Mouse (Mus musculus) CH12F3 (cell line): ENCODE measurements at regions not wholly inside any gene's neighbourhood (a gene's known extent, or its start where the extent isn't known, plus 50 kb on each side); places are given as distances from the start of the nearest gene placed in this dataset.

ENCODE experiments used
- in situ Hi-C: fragments of 300-500 bp; cut with MboI; formaldehyde crosslinking; loops from 2 replicates; pipeline ENCODE4 v1.14.3; 2020; ENCODE audit warnings: low sequenced_read_pairs

DNA sequence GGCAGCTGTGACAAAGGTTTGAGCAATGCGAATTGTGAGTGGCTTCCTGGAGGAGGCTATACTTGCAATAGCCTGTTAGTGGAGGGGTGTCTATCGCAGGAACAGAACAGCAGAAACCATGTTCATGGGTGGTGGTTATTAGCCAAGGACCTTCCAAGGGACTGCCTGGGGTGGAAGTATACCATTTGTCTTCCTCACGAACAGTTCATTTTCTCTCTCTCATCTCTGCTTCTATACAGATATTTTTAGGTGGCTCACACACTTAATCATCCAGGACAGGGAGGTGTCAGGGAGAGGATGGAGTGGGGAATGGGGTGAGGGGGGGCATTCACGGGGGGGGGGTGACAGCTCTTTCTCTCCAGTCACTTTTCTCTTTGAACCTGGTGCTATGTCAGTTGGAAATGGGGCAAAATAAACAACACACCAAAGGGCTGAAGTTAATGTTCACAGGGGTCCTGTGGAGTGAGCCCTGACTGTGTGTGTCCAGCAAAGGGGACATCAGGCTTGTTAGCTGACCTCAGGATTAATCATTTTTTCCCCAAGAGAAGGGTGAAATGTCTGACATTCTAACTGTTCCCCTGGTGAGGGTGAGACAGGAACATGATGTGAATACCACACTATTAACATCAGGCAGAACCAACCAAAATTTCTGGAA is 91.5 kb upstream of the Plxnc1 start:
- in situ Hi-C loops: no loop called here

DNA sequence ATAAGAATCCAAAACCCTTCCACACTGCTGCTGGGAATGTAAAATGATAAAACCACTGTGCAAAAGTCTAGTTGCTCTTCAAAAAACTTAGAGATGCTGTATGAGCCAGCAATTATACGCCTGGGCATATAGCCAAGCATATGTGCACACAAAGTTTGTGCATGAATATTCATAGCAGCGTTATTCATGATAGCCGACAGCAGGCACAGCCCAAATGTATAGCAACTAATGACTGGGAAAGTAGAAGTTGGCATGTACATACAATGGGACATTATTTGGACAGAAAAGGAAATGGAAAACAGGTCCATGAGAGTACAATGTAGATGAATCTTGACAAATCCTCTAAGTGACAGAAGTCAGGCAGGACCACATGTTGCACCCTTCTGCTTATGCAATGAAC is 90.7 kb upstream of the Plxnc1 start:
- in situ Hi-C loops: no loop called here

DNA sequence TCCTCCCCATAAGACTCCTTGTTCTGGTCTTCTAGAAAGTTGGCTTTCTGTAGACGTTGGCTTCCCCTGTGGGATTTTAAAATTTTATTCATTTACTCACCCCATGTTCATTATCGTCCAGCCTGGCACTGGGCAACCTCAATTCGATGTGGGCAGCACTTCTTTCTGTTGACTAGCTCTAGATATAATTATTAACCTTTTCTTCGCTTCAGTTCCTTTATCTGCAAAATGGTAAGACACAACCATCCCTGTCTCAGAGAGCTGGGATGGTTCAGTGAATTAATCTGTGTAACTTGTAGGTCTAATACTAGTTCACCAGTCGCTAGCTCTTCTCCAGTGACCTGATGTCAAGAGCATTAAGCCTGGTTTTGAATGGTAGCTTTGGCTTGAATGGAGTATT is 89.9 kb upstream of the Plxnc1 start:
- in situ Hi-C loops: no loop called here

DNA sequence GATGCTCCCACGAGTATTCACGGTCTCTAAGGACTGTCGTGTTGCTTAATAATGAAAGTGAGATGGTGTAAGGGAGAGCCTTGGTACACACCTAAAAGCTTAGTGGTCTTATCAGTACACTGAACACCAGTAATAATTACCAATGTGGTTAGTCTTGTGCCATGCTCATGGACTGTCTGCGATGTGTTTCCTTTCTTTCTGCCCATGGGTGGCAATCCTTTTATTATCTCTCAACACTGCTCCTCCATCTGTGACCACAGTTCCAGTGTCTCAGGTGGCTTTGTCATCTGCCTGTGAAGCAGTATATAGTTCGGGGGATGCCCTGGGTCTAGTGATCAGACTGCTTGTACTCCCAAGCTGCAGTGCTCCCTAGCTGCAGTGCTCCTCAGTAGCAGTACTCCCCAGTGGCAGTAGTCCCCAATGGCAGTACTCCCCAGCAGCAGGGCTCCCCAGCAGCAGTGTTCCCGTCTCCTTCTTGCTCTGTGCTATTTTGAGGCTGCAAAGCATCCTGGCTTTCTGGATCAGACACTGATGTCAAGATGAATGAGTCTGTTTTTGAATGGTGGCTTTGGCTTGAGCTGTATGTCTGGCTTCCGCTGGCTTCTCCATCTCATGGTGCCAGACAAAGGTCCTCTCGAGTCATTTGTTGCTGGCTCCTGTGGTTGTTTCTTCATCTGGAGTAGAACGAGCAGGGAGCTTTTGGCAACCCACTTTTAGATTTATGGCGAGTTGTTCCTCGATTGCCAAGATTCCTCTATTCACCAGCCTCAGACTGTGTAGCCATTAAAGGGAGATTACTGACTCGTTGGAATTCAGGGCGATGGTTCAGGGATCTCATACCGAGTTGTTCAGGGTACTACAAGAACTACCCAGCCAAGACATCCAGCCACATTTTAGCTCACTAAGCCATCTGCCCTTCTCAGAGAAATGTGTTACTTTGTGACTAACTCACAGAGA is 88.4 kb upstream of the Plxnc1 start:
- in situ Hi-C loops: no loop called here

DNA sequence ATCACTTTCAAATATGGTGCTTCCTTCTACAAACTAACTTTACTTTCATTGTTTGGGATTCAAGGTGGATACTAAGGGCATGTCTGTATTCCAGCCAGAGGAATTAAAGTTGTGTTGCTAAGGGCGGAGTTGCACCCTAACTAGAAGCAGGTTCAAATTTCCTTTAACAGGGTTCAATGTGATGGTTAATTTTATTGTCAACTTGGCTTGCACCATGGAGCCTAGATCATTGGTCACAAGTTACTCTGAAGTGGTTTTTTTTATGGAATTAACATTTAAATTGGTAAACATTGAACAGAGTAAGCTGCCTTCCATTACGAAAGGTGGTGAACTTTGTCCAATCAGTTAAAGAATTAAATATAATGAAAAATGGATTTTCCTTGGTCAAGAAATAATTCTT is 86.7 kb upstream of the Plxnc1 start:
- in situ Hi-C loops: no loop called here

DNA sequence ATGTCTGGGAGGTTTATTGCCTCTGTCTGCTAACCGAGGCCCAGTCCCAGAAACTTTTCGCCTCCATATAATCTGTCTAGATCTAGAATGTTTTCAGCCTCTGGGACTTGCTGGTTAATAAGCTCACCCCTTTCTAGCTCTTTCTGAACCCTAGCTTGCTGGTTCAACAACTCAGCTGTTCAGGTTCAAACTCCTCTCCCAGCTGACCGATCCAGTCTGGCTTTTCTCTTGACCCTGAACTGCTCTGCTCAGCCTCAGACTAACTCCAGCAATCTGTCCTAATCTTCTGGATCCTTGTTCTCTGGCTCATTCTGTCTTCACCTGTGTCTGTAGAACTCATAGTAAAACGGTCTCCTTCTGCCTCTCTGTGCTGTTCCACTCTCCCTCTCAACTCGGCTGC is 86.2 kb upstream of the Plxnc1 start:
- in situ Hi-C loops: no loop called here

DNA sequence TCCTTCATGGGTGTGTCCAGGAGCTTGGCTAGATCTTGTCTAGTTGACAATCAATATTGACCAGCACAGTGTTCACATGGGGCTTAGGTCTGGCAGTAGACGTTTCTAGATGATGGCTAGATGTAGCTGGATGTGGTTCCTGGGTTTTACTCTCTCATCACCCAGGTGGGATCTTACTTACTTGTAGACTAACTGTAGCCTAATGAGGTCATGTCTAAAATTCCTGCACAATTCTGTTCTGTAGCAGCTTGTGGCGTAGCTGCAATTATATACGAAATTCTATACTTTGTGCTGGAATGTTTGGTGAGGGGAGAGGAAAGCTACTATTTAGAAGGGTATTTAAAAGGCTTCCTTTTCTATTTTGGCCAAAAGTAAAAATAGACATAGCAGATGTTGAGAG is 84.9 kb upstream of the Plxnc1 start:
- in situ Hi-C loops: no loop called here

DNA sequence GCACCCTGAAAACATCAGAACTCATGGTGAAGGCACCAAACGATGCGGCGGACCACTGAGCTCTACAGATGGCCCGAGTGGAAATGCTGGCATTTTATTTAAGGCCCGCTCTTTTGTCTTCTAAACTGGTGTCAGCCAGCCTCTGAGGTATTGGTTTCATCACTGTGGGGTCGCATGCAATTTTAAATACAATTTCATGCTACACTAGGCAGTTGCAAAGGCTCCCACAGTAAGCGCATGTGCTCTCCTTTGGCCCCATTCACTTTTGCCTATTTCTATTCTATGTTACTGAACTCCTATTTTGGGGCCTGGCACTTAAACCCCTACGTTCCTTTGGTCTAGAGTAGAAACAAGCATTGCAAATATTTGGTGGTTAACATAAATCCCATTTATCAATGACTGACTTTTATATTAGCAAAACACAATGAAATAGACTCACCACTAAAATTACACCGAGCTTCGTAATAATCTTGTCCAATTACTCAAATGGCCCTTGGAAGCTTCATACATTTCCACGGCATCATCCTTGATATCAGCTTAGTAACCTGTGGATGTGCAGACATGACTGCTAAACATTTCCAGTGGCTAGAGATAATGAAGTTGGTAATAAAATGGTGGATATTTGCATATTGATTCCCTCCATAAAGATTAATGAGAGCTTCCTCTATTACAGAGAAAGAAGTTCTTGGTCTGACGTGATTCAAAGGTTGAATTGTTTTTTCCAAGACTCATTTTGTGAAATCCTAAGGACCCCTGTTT is 81.1 kb upstream of the Plxnc1 start:
- in situ Hi-C loops: no loop called here

DNA sequence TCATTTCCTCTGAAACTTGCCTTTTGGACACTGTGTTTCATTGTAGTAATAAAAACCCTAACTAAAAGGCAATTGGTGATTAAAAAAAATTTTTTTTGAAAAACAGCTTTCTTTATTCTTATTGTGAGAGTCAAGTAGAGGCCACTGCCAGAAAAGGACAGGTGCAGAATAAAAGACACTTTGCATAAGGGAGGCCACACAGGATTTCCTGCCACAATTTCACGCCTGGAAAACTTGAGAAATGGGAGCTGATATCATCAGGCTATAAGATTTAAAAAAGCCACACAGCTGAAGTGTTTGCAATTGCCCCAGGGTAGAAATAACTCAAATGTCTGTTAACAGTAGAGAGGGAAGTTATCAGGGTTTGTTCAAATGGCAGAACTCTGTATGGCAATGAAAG is 76.6 kb upstream of the Plxnc1 start:
- in situ Hi-C loops: no loop called here

DNA sequence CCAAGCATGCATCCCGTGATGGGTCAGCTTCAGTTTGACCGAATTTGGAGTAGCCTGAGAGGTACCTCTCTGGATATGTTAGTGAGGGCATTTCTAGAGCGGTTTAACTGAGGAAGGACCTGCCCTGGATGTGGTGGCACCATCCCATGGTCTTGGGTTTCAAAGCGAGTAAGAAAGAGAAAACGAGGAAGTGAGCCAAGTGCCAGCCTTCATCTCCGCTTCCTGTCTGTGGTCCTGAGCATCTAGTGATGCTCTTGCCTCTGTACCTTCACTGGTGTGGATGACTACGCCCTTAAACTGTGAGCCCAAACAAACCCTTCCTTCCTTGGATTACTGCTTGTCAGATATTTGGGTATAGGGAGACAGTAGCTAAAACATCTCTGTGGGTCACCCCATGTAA is 72.3 kb upstream of the Plxnc1 start:
- in situ Hi-C loops: no loop called here

DNA sequence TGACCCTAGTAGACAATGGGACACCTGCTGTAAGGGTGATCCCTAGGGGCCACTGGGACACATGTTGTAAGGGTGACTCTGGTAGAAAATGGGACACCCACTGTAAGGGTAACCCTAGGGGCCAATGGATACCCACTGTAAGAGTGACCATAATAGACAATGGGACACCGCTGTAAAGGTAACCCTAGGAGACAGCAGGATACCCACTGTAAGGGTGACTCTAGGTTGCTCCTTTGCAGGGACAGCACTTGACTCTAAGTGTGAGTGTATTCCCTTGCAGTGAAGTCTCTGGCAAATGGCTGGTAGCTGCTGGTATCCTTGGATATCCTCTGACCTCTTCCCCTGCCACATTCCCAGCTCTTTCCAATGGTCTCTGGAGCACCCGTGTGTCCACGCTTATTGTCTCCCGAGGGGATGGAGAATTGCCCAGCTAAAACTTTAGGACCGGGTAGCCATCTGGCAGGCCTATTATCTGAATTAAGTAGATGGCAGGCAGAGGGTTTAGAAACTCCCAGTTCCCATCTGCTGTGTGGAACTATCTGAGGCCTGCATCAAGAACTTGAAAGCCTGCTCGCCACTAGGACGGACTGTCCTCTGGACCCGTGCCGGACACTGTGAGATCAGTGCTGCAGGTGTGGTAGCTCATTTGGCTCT is 70.8 kb upstream of the Plxnc1 start:
- in situ Hi-C loops: no loop called here

DNA sequence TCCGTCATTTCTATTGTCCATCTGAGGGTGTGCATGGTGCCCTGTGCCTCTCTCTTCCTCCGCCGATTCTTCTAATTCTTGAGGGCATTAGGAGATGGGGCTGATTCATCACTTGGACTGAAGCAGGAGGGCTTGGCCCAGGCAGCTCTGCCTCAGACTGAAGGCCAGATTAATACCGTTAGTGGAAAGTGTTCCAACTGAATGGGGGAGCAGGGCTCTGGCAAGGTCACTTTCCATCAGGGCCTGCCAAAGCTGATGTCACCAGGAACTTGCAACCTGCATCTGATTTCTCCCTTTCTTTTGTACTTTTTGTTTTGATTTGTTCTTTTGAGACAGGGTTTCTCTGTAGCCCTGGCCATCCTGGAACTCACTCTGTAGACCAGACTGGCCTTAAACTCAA is 69.3 kb upstream of the Plxnc1 start:
- in situ Hi-C loops: no loop called here

DNA sequence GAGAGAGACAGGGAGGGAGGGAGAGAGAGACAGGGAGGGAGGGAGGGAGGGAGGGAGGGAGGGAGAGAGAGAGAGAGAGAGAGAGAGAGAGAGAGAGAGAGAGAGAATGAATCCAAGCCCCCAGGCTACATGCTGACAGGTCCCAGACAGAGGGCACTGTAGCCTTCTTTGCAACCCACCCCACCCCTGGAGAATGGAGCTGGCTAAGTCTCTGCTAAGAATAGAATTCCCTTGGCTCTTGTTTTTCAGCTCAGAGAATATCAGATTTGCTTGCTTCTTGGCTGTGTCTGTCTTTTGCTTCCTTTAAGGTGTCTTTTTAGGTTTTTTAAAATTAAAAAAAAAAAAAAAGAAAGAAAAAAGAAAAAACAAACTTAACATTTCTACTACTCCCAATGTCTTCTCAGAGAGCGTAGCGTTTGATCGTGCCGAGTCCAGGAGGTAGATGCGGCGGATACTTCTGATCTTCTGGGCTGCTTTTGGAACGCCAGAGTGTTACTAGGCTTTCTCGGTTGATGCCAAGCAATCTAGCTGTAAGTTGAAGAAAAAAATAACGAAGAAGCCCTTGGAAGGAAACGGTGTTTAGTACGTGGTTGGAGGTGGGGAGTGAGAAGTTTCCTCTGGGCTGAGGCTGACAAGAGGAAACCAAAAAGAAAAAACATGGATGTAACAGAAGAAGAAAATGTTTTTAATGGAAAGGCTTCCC is 68.7 kb upstream of the Plxnc1 start:
- in situ Hi-C loops: no loop called here

DNA sequence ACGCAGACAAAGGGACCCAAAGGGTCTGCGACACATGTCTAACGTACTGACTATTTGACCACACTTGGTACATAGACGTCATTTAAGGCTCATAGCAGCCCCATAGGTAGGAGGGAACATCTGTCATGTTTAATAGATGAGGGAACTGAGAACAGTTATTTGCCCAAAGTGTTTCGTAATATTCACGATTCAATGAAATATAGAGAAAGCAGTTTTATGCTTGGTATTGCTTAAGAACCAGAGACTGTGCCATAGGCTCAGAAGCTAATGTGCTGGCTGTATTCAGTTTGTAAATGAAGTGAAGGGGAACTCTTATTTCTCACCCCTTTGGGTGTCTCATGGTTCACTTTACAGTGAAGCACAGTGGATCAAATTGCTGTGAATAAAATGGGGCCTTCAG is 65.7 kb upstream of the Plxnc1 start:
- in situ Hi-C loops: no loop called here

DNA sequence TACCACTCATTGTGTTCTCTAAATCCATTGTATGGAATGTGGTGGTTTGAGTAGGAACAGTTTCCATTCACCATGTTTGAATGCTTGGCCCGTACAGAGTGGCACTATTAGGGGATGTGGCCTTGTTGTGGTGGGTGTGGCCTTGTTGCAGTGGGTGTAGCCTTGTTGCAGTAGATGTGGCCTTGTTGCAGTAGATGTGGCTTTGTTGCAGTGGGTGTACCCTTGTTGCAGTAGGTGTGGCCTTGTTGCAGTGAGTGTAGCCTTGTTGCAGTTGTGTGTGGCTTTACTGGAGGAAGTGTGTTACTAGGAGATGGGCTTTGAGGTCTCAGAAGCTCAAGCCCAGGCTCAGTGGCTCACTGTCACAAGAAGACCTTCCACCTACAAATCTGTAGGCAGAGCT is 64.4 kb upstream of the Plxnc1 start:
- in situ Hi-C loops: no loop called here

DNA sequence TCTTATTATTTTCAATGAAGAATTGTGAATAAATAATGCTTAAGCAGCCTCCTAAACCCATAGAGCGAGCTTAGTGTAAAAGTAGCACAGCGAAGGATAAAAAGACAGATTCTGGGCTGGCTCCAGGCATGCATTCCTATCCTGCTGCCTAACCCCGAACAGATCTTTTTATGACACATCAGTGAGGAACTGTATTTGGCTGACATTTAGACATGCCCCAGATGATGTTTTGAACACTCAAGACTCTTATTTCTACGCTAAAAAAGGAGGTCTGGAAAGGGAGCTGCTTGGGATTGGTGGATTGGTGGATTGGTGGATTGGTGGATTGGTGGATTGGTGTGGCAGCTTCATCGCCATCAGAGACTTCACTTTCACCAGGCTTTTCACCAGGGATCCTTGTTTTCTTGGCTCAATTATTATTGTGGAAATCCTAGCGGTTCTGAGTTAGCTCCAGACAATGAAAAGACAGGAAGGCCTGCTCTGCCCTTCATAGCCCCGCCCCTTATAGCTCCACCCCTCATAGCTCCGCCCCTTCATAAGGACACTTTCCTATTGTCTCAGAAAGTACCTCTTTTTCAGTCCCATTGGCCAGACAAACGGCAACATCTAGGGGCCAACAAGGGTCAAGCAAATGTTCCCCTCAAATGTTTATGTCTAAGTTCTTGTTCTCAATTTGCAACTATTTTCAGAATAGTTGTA is 59.6 kb upstream of the Plxnc1 start:
- in situ Hi-C loops: no loop called here

DNA sequence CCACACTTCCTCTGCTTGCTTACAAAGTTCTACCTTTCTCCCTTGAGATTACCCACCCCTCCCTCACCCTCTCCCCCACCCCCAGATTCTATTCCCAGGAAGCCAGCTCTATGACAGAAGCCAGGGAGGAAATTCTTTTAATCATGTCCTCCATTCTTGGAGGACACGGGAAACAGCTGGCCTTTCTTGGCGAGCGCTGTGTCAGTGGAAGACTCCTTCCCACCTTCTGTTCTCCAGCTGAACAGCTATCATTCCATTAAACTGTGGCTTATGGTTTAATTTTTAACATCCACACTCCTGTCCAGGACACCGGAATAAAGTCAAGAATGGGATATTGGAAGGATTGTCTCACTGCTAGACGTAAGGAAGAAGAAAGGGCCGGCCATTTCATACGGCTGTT is 59.0 kb upstream of the Plxnc1 start:
- in situ Hi-C loops: no loop called here

DNA sequence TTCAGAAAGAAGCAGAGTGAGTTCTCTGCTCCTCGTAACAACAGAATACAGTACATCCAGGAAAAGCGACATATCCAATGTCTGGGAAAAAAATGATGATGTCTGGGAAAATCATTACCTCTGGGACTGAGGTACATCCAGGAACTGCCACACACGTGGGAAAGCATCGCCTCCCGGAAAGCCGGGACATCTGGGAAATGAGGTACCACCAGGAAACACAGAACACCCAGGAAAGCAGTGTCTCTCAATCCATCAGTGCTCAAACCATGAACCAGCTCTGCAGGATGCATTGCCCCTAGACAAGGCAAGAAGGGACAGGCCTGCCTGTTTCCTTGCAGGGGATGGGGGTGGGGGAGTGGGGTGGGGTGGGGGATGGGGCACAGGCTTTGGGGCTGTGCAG is 57.0 kb upstream of the Plxnc1 start:
- in situ Hi-C loops: no loop called here

DNA sequence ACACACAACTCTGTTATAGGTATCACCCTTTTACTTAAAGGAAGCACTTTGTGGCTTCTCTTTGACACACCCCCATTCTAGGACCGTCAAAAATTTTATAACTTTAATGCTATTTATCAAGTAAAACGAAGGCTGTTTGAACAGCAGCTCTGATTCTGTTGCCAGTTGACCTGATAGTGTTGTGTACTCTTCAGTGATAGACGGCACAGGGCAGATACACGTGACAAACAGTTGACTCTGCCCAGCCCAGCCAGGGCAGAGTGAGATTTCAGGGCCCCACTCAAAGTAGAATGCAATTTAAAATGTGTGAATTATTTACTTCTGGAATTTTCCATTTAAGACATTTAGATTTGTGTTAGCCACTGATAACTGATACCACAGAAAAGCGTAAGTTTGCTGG is 55.1 kb upstream of the Plxnc1 start:
- in situ Hi-C loops: no loop called here
